Mouse (Mus musculus) forebrain, embryonic 14.5 days (tissue): Measurements from ENCODE around the gene Cd300e. TPM values are rescaled to one million over a fixed set of nuclear protein-coding genes. Genes with fewer than 3 reads are reported as not detected.

ENCODE experiments used
- ATAC-seq: fragments of 200-750 bp; cut with Nextera tagmentation; 2 replicates; pipeline ENCODE4 v1.8.0; 2017; ENCODE audit warnings: mild to moderate bottlenecking, moderate library complexity
- DNase-seq: peaks from one replicate; pipeline ENCODE4 v3.0.0-alpha.2; 2015; ENCODE audit warnings: low spot score
- H3K27ac ChIP-seq: fragments of 300-500 bp; sonication (generic); 2 replicates; pipeline ENCODE4 v1.5.1; 2014; ENCODE audit warnings: low read depth, mild to moderate bottlenecking, control low read depth, low read length, moderate library complexity
- H3K27me3 ChIP-seq: fragments of 300-500 bp; sonication (generic); replicated peaks from 2 replicates; pipeline ENCODE4 v1.6.1; 2014; ENCODE audit warnings: low read length, control low read depth, mixed read lengths; ENCODE audit not compliant: control insufficient read depth, insufficient read depth
- H3K36me3 ChIP-seq: fragments of 300-500 bp; sonication (generic); 2 replicates; pipeline ENCODE4 v1.6.1; 2014; ENCODE audit warnings: low read length, control low read depth; ENCODE audit not compliant: control insufficient read depth, insufficient read depth
- H3K4me1 ChIP-seq: fragments of 300-500 bp; sonication (generic); 2 replicates; pipeline ENCODE4 v1.6.1; 2014; ENCODE audit warnings: antibody characterized with exemption, low read length, control low read depth; ENCODE audit not compliant: control insufficient read depth, insufficient read depth
- H3K4me2 ChIP-seq: fragments of 300-500 bp; sonication (generic); 2 replicates; pipeline ENCODE4 v1.6.1; 2014; ENCODE audit warnings: mild to moderate bottlenecking, control low read depth, low read length
- H3K4me3 ChIP-seq: fragments of 300-500 bp; sonication (generic); 2 replicates; pipeline ENCODE4 v1.5.1; 2014; ENCODE audit warnings: low read depth, low read length, control low read depth
- H3K9ac ChIP-seq: fragments of 300-500 bp; sonication (generic); 2 replicates; pipeline ENCODE4 v1.6.1; 2014; ENCODE audit warnings: mild to moderate bottlenecking, low read length, control low read depth, moderate library complexity
- H3K9me3 ChIP-seq: fragments of 300-500 bp; sonication (generic); replicated peaks from 2 replicates; pipeline ENCODE4 v1.6.1; 2016; ENCODE audit warnings: low read length, control low read depth, mixed read lengths; ENCODE audit not compliant: control insufficient read depth
- WGBS: fragments of 180-500 bp; shearing (Covaris S2); extraction: QIAGEN DNeasy Blood & Tissue Kit; methylation state at CpG from one replicate; pipeline ENCODE4 v1.1.7; 2014; 5-methylcytosine and 5-hydroxymethylcytosine counted together
- polyA plus RNA-seq: library from polyadenylated mRNA; unstranded; fragments of >200 nt; fragmentation: Nextera tagmentation; extraction: Ambion mirVana; gene quantifications from 2 replicates; pipeline ENCODE4 v1.2.1, GENCODE M21; 2014

Gene Cd300e
- not detected in 2 replicates for polyA plus RNA-seq

- 35% methylated on average over 5 of the region's 5 CpGs for WGBS
- no peak for DNase-seq
- no peak within 1 kb of the TSS for H3K4me3 ChIP-seq
- H3K27me3 ChIP-seq: no peaks in the 10 kb centered on the region
- ATAC-seq: no peak
- no peak within 1 kb of the TSS for H3K4me2 ChIP-seq
- no peaks in the 10 kb centered on the region for H3K4me1 ChIP-seq
- no peaks in the 10 kb centered on the region for H3K9me3 ChIP-seq
- no peak within 1 kb of the TSS for H3K9ac ChIP-seq
- no peaks in the 10 kb centered on the region for H3K36me3 ChIP-seq
- no peak within 1 kb of the TSS for H3K27ac ChIP-seq
These were observed at the start of gene Cd300e for GRCm38 (mm10) chr11:115062077-115062476. TSS of gene Cd300e (minus strand) at chr11:115062177.

- no peaks in the 10 kb centered on the region for H3K36me3 ChIP-seq
- H3K4me2 ChIP-seq: no peak overlapping the region
- no peaks in the 10 kb centered on the region for H3K9me3 ChIP-seq
- ATAC-seq (no peak), DNase-seq (no peak)
- H3K27ac ChIP-seq: no peak overlapping the region
- 78% methylated on average over 5 of the region's 5 CpGs for WGBS
- no peak overlapping the region for H3K9ac ChIP-seq
- H3K4me1 ChIP-seq: peaks cover 11% of the 10 kb centered on the region
- no peaks in the 10 kb centered on the region for H3K27me3 ChIP-seq
- H3K4me3 ChIP-seq: no peak overlapping the region
These were observed 48.3 kb upstream of the Cd300e start for GRCm38 (mm10) chr11:115110271-115110670.

GRCm38 (mm10) chr11:115108176-115108575 lies 46.2 kb upstream of the Cd300e start:
- ATAC-seq (no peak), DNase-seq (peak; percentile 7)
- no peaks in the 10 kb centered on the region for H3K36me3 ChIP-seq
- no peak overlapping the region for H3K9ac ChIP-seq
- WGBS: 88% methylated on average over 8 of the region's 8 CpGs
- H3K9me3 ChIP-seq: no peaks in the 10 kb centered on the region; the same call in 1 of the 2 replicates
- no peak overlapping the region for H3K27ac ChIP-seq
- H3K27me3 ChIP-seq: no peaks in the 10 kb centered on the region
- no peak overlapping the region for H3K4me2 ChIP-seq
- peaks cover 11% of the 10 kb centered on the region for H3K4me1 ChIP-seq
- H3K4me3 ChIP-seq: no peak overlapping the region

GRCm38 (mm10) chr11:115107403-115107916 lies 45.5 kb upstream of the Cd300e start:
- Histone ChIP-seq H3K9me3 (no peaks in the 10 kb centered on the region; the same call in 1 of the 2 replicates), H3K27me3 (no peaks in the 10 kb centered on the region), H3K4me3 (no peak overlapping the region), H3K4me1 (peaks cover 11% of the 10 kb centered on the region), H3K4me2 (no peak overlapping the region), H3K9ac (no peak overlapping the region), H3K36me3 (no peaks in the 10 kb centered on the region), H3K27ac (no peak overlapping the region)
- DNase-seq (peak; percentile 90), ATAC-seq (no peak; the same call in 1 of the 2 replicates)
- WGBS: 17% methylated on average over 4 of the region's 4 CpGs

- DNase-seq (no peak), ATAC-seq (no peak)
- H3K4me1 ChIP-seq: peaks cover 11% of the 10 kb centered on the region
- no peaks in the 10 kb centered on the region; the same call in 1 of the 2 replicates for H3K9me3 ChIP-seq
- H3K27ac ChIP-seq: no peak overlapping the region
- H3K9ac ChIP-seq: no peak overlapping the region
- H3K36me3 ChIP-seq: no peaks in the 10 kb centered on the region
- H3K4me3 ChIP-seq: no peak overlapping the region
- WGBS: 85% methylated on average over 2 of the region's 2 CpGs
- no peak overlapping the region for H3K4me2 ChIP-seq
- H3K27me3 ChIP-seq: no peaks in the 10 kb centered on the region
These were observed 44.7 kb upstream of the Cd300e start for GRCm38 (mm10) chr11:115106638-115107037.

GRCm38 (mm10) chr11:115104769-115105563 lies 43.0 kb upstream of the Cd300e start:
- no peak overlapping the region for H3K27ac ChIP-seq
- H3K36me3 ChIP-seq: no peaks in the 10 kb centered on the region
- no peaks in the 10 kb centered on the region; the same call in 1 of the 2 replicates for H3K9me3 ChIP-seq
- H3K27me3 ChIP-seq: no peaks in the 10 kb centered on the region
- peaks cover 11% of the 10 kb centered on the region for H3K4me1 ChIP-seq
- ATAC-seq (no peak), DNase-seq (no peak)
- H3K4me2 ChIP-seq: no peak overlapping the region
- no peak overlapping the region for H3K9ac ChIP-seq
- WGBS: 64% methylated on average over 8 of the region's 8 CpGs
- no peak overlapping the region for H3K4me3 ChIP-seq

GRCm38 (mm10) chr11:115103470-115104413 lies 41.8 kb upstream of the Cd300e start:
- Histone ChIP-seq H3K27me3 (no peaks in the 10 kb centered on the region), H3K27ac (no peak overlapping the region), H3K36me3 (no peaks in the 10 kb centered on the region), H3K9ac (no peak overlapping the region), H3K4me1 (peaks cover 11% of the 10 kb centered on the region), H3K9me3 (no peaks in the 10 kb centered on the region; the same call in 1 of the 2 replicates), H3K4me2 (no peak overlapping the region), H3K4me3 (no peak overlapping the region)
- no peak for ATAC-seq
- DNase-seq: no peak
- WGBS: 89% methylated on average over 25 of the region's 25 CpGs

GRCm38 (mm10) chr11:115102116-115102515 lies 40.1 kb upstream of the Cd300e start:
- Histone ChIP-seq H3K4me2 (no peak overlapping the region), H3K9ac (no peak overlapping the region), H3K4me3 (no peak overlapping the region), H3K27ac (no peak overlapping the region), H3K27me3 (no peaks in the 10 kb centered on the region), H3K9me3 (no peaks in the 10 kb centered on the region; the same call in 1 of the 2 replicates), H3K36me3 (no peaks in the 10 kb centered on the region), H3K4me1 (no peaks in the 10 kb centered on the region)
- DNase-seq (no peak), ATAC-seq (no peak)
- 93% methylated on average over 9 of the region's 9 CpGs for WGBS
